Mouse (Mus musculus) gonadal fat pad, adult 2 months (tissue): ENCODE data around the gene Soga1. TPM values are rescaled to one million over a fixed set of nuclear protein-coding genes. Genes with fewer than 3 reads are reported as not detected.
A peak's percentile ranks its signal among the peaks of the same experiment; 100 is the strongest.

Source experiments
- DNase-seq: peaks from one replicate; pipeline ENCODE4 v3.0.0-alpha.2; 2012; ENCODE audit warnings: low read depth
- polyA plus RNA-seq: library from polyadenylated mRNA; depleted of rRNA; stranded (reverse); fragments of >200 nt; gene quantifications from 2 replicates; pipeline ENCODE4 v1.2.3, GENCODE M21; 2012

Gene Soga1
- polyA plus RNA-seq, 1 experiment = 8.2 TPM

GRCm38 (mm10) chr2:157037303-157037702, 41.8 kb downstream of the Soga1 start:
- DNase-seq = no peak

- DNase-seq = no peak
Observed at GRCm38 (mm10) chr2:157036400-157036799, 42.7 kb downstream of the Soga1 start.

- no peak for DNase-seq
Observed at GRCm38 (mm10) chr2:157035371-157035770, 43.7 kb downstream of the Soga1 start.

DNA sequence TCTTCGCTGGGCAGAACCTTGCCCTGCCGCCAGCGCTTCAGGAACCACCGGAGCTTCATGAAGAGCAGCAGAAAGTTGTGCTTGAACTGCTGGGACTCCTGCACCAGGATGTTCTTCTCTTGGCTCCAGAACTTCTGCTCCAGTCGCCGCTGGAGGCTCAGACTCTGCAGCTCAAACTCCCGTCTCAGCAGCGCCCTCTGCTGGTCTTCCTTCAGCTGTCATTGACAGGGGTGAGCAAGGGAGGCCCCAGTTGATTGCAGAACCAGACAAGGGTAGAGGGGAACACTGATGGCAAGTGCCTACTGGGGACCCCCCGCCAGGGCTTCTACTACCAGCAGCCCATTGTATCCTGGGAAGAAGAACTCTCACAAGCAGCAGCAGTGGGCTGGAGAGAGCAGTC, 48.2 kb downstream of the Soga1 start:
- DNase-seq = no peak

- DNase-seq = no peak
Observed at GRCm38 (mm10) chr2:157028261-157028660, 50.8 kb downstream of the Soga1 start.

- DNase-seq = no peak
Observed at GRCm38 (mm10) chr2:157027106-157028008, 51.7 kb downstream of the Soga1 start.

DNA sequence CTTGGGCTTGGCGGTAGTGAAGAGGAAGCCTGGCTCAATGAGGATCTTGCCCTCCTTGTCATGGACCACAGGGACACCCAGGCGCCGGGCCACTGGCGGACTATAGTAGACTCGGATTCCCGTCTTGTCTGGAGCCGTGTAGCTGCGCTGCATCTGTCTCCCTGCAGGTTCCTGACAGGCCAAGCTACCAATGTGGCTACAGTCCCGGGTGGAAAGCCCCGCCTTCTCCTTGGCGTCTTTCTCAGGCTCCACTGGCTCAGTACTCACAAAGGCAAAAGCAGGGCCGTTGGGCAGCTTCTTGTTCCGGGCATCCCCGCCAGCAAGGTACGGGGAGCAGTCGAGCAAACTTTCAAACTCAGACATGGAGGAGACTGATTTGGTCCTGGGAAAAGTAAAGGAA, 57.9 kb downstream of the Soga1 start:
- no peak for DNase-seq

- DNase-seq = no peak
Observed at GRCm38 (mm10) chr2:157019228-157019627, 59.8 kb downstream of the Soga1 start.

DNA sequence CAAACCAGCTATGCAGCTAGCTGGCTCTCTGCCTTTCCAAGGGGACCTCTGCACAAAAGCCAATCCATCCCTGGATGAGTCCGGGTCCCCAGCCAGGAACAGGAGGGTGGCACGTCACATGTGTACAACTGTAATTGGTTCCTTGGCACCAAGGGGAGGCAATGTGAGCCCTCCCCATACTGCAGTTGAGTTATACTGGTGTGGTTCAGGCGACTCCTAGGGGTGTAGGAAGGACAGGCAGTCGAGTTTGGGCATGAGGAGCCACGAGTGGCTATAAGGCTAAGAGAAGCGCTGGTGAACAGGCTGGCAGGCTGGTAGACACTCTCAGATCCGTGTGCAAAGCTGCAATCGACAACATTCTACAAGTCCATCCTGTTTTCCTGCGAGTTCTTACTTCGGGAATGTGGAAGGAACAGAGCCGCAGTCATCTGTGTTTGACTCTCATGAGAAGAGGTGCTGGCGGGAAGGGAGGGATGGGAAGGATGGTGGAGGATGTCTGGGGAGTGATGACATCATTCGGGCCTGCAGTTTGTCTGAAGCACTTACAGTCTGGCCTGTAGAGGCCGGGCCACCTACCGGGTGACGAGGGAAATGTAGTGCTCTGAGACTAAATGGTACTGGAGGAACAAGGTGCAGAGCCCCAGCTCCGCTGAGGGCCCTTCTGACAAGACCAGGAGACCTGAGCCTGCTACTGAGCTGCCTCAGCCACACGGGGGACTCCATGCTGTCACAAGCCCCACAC, 62.4 kb downstream of the Soga1 start:
- no peak for DNase-seq

- no peak for DNase-seq
Observed at GRCm38 (mm10) chr2:157012341-157012740, 66.7 kb downstream of the Soga1 start.

DNA sequence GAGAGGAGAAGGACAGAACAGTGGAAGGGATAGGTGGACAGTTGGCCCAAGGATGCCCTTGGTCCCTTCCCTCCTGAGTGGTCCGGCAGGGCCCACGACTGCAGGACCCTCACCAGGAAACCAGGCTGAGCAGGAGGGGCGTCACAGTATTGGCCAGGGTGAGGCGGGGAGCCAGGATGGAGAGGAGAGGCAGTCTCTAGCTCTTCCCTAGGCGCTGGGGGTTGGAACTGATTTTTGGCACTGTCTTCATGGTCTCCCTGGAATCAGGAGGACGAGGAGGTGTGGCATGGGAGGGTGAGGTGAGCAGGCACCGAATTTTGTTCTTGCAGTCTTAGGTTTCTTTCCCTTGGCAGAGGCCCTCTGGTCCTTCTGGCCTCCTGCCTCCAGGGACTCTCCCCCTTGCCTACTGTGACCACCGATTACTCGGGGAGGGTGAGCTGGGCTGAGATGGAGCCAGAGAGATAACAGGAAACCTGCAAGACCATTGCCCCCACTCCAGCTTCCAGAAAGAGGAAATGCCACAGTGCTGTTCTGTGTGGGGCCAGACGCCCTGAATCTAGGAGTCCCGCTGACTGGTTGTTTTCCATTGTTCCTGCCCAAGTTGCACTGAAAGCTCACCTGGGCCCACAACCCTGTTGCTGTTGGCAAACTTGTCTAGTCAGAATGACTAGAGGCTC, 68.3 kb downstream of the Soga1 start:
- no peak for DNase-seq

DNA sequence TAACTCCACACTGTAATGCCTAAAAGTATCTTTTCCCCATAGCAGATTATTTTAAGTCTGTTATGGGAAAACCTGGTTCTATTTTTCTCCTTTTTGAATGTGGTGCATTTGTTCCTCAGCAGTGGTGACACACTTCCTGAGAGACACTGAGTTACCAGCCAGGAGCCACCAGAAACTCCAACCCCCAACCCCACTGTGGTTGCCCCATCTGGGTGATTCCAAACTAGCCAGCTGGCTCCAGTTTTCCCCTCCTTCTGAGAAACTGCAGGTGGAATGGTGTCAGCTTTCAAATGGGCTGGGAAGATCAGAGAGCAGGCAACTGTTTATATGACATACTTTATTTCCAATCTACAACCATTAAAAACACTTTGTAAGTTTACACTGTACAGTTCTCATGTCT, 68.9 kb downstream of the Soga1 start:
- no peak for DNase-seq

- no peak for DNase-seq
Observed at GRCm38 (mm10) chr2:157008509-157008908, 70.5 kb downstream of the Soga1 start.

DNA sequence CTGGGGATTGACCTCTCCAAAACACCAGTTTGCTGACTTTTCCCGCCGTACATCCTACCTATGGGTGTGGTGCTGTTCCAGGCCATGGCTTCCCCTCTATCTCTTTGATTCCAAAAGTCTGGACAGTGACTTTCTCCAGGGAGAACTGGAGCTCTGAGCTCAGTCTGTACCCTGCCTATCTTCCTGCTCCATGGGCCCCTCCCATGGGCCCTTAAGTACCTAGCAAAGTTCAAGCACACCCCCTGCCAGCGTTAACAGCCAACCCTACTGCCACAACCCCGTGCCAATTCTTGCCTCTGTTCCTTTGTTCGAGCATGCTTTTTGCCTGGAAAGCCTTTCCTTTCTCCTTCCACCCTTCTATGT, 71.8 kb downstream of the Soga1 start:
- no peak for DNase-seq

- DNase-seq = no peak
Observed at GRCm38 (mm10) chr2:157006511-157007233, 72.4 kb downstream of the Soga1 start, which contains the start of gene Dsn1. TSS of gene Dsn1 (minus strand) at chr2:157007154.

- DNase-seq = no peak
Observed at GRCm38 (mm10) chr2:157002321-157002720, 76.7 kb downstream of the Soga1 start.

GRCm38 (mm10) chr2:156998263-156998662, 80.8 kb downstream of the Soga1 start:
- DNase-seq = no peak

DNA sequence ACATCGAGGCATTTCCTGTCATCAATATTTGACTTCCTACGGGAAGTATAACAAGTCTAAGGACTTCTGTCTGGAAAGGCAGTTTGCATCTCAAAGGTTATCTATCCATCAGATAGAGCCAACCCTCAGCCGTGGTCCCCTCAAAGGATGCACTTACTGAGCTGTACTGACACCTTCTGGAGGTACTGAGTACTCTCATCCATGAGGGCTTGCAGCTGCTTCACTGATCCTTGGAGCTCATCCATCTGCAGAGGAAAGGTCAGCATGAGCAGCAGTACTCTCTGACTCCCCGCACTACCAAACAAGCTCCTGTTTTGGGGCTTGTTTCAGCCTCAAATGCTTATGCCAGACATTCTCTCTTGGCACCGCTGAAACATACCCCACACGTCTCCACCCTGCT, 82.5 kb downstream of the Soga1 start:
- no peak for DNase-seq

GRCm38 (mm10) chr2:156991470-156992319, 87.4 kb downstream of the Soga1 start, which contains the start of gene Ndrg3:
TSS of gene Ndrg3 (minus strand) at chr2:156992056.
- peak; percentile 77 for DNase-seq

GRCm38 (mm10) chr2:156990727-156991431, 88.2 kb downstream of the Soga1 start:
- no peak for DNase-seq
